Mouse (Mus musculus) effector memory CD4-positive, alpha-beta T cell, adult 5 months (primary cell): Measurements from ENCODE around the gene Rnf185. TPM values are rescaled to one million over a fixed set of nuclear protein-coding genes. Genes with fewer than 3 reads are reported as not detected.

Source experiments
- polyA plus RNA-seq: library from polyadenylated mRNA; unstranded; fragments of 100-300 nt; shearing (Covaris generic); gene quantifications from one replicate; pipeline ENCODE4 v1.2.1, GENCODE M21; 2017

Gene Rnf185
- polyA plus RNA-seq, result 25.4 TPM

DNA sequence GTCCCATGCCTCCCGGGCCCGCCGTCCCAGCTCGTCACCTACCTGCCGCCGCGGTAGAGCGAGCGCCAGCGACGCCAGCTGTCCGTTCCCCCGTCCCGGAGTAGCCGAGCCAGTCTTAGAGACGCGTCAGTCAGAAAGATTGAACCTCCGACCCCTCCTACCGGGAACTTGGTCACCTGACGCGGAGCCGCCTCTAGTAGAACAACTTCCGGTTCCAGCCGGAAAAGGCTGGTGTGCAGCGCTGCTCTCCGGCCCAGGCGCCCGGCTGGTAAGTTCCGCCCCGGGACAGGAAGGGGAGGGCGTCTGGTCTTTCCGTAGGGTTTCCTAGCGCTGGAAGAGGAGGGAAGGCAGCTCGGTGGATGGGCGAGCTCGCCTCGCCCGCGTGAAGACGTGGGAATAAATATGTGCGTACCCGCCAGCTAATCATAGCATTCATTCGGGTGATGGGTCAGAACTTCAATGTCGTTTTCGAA is at the start of gene Rnf185:
Rnf185 (minus strand) TSS at position 197 of the 473 bp plus-strand sequence.

DNA sequence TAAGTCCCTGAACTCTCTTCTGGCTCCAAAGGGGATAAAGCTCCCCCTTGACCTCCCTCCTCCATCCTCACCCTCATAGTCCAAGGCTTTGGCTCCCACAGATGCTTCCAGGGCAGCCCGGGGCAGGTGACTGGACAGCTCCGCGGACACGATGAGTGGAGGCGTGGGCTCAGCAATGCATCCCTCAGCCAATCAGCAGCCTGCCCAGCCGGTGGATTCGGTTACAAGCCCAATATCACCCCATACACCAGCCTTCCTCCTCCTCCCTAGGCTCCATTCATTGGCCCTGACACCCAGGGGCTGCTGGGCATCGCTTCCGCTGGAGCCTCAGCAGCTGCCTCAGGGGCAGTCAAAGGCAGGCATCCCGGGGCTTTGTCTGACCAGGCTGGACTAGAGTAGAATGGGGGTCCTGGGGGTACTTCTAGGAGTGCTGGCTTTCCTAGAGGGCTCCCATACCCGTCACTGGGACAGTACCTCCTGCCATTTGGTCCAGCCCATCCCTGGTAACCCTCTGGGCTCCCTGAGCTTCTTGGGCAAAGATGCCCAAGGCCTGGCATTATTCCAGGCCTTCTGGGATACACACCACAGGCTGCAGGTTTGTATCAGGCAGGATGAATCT is 35.9 kb upstream of the Rnf185 start, which contains the start of gene Pla2g3:
Pla2g3 (plus strand) TSS at position 333 of the 619 bp plus-strand sequence.

DNA sequence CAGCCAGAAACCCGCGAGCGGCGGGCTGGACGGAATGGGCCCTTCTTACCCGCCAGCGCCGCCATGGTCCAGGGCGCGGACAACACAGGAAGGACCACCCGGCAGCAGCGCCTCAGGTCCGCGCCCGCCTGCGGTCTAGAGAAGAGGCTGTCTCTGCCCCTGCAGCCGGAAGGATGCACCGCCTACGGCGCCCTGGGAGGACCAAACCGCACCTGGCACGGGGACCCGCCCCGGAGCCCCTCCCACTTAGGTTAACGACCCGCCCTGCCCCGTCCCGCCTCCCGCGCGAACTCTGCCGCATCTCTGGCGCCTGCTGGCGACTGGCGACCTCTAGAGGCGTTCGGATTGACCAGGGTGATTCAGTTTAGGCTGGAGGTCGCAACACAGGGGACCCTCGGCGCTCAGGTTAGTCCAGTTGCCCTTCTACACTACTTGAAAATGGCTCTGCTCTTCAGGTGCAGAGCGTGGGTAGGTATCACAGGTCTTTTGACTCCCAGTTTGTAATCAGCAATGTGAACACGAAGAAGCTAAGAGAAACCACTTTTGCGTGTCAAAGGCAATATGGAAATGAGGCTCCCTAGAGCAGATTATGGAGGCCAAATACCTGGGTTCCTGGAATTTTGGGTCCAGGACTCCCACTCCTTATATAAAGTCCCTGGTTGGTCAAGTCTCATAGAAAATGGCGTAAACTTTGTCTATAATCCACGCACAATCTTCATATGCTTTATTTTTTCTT is 43.0 kb downstream of the Rnf185 start, which contains the start of gene Limk2:
Limk2 (minus strand) TSS at position 193 of the 736 bp plus-strand sequence.

Other genes starting within 250 kb of the Rnf185 start
- 31.9 TPM for gene Eif4enif1, start 250.0 kb downstream of the Rnf185 start, polyA plus RNA-seq
- gene Drg1, start 185.9 kb downstream of the Rnf185 start, polyA plus RNA-seq, result 89.7 TPM
- 25.2 TPM for gene Patz1, start 163.5 kb downstream of the Rnf185 start, polyA plus RNA-seq
- 78.9 TPM for gene Pik3ip1, start 122.0 kb downstream of the Rnf185 start, polyA plus RNA-seq
- gene Limk2, start 43.2 kb downstream of the Rnf185 start, polyA plus RNA-seq, result 51.5 TPM
- 0.15 TPM for gene Pla2g3, start 35.9 kb upstream of the Rnf185 start, polyA plus RNA-seq
- gene Inpp5j, start 52.5 kb upstream of the Rnf185 start, polyA plus RNA-seq, result not detected
- 4.8 TPM for gene Selenom, start 62.3 kb upstream of the Rnf185 start, polyA plus RNA-seq
- 1.1 TPM for gene Smtn, start 88.2 kb upstream of the Rnf185 start, polyA plus RNA-seq
- 30.7 TPM for gene Morc2a, start 196.8 kb upstream of the Rnf185 start, polyA plus RNA-seq